Mouse (Mus musculus): ENCODE measurements around the gene Prap1.
"Not testable (repeated sequence)": the region's sequence is repeated elsewhere in the genome, so short reads cannot be mapped to it uniquely, and the experiment has no call there.

Gene Prap1

DNA sequence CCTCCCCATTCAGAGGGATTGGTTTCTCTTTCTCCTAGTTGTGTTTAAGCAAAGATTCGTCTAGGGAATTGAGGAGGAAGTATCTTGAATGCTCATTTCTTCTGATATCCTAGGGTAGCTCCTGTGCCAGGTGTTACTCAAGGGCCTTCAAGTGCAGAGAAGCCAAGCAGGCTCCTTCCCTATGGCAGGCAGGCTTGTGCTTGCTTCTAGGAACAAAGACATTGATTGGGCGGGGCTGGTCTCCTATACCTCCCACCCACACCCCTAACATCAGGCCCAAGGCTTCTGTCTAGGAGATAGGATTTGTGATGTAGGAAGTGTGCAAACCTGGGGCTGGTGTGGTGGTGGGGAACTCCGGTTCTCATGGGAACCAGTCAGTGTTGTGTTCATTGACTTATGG is 33.7 kb downstream of the Prap1 start:
- intact Hi-C loops (cut with DNase I): no loop called here

- intact Hi-C loops (cut with DNase I): no loop called here
These were observed 34.7 kb downstream of the Prap1 start for GRCm38 (mm10) chr7:140127911-140128310.

DNA sequence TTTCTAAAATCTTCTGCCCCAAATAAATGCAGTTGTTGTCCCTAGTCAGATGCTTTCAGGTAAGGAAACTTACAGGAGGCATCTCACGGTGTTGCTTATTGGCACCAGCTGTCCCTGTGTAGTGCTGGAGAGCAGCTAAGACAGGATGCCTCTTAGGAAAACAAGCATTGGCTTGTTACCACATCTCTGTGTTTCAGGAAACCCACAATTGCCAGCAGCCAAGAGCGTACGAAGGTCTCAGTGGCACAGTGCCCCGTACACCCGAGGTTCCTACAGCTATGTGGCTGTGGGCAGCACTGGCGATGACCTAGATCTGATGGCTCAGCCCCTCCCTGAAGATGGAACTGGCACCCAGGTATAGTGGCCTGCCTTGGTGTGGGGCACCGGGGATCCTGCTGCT is 39.0 kb downstream of the Prap1 start:
- intact Hi-C loops (cut with DNase I): not testable (repeated sequence)

DNA sequence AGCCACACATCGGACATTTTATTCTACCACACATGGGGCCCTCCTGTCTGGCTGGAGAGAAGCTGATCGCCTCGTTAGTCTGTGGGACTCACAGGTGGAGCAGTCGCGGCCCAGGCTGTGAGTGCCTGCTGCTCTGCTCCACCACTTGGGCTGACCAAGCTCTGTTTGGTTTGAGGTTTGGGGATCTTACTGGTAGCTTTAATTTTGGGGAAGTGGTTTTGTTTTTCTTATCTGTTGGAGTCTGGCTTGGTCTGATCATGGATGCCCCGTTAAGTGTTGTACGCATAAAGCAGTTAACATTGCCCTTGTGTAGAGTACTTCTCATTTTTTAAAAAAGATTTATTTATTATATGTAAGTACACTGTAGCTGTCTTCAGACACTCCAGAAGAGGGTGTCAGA is 40.8 kb downstream of the Prap1 start:
- intact Hi-C loops (cut with DNase I): not testable (repeated sequence)

- intact Hi-C loops (cut with DNase I): loop anchor here (5.0 kb wide), 1 partner anchor 33 kb away; the partner anchor contains the start of gene Fuom
These were observed 42.0 kb downstream of the Prap1 start for GRCm38 (mm10) chr7:140135106-140135770.

- intact Hi-C loops (cut with DNase I): loop anchor here (5.0 kb wide), 1 partner anchor 35 kb away; the partner anchor contains the start of gene Fuom
These were observed 44.2 kb downstream of the Prap1 start, which contains the start of gene Mtg1 for GRCm38 (mm10) chr7:140137135-140138020. TSS of gene Mtg1 (plus strand) at chr7:140137564.

GRCm38 (mm10) chr7:140138021-140138310 is 44.8 kb downstream of the Prap1 start:
- intact Hi-C loops (cut with DNase I): loop anchor here (5.0 kb wide), 1 partner anchor 36 kb away; the partner anchor contains the start of gene Fuom

- intact Hi-C loops (cut with DNase I): loop anchor here (1.0 to 10.0 kb wide), 2 partner anchors 63 to 167 kb away; partner anchors contain the start of gene 6430531B16Rik
These were observed 48.2 kb downstream of the Prap1 start for GRCm38 (mm10) chr7:140141350-140141749.

- intact Hi-C loops (cut with DNase I): loop anchor here (10.0 kb wide), 1 partner anchor 170 kb away; the partner anchor contains the start of gene 6430531B16Rik
These were observed 51.4 kb downstream of the Prap1 start for GRCm38 (mm10) chr7:140144550-140144949.

Measured in adrenal gland (tissue).